ENCODE assay signal across 21 mouse cellular contexts in the genomic region with DNA sequence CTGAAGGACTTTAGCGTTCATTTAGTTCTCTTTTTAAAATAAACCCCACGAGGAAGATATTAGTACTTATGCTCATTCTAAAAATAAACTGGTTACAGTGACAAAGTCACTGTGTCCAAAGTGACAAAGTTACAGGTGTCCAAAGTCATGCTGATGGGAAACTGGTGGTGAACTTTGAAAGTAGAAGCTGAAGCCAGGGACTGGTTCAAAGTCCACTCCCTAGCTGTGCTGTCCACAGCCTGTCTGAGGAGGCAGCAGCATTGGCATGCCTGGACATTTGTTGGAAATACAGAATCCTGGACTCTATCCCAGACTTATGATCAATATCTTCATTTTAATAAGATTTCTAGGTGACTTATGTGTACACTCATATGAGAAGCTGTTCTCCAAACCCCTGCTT.
DNase-seq lines count a peak whose midpoint lies in the region; ATAC-seq lines count a peak whose summit lies in the region.
"Had no signal": no experiment of that assay in that cellular context is flagged by ENCODE, and none has a peak within 500 bp of the region (broad histone marks: within the 10 kb centered on the region; RNA-seq: fewer than 3 reads in every experiment).

No protein-coding gene starts in this region.

- DNase-seq in adrenal gland, postnatal 10 days, result peak; percentile 2
- no peak for DNase-seq in adrenal gland, postnatal 25 days
- DNase-seq in kidney, adult 11 months, result peak; percentile 19
- DNase-seq in kidney, postnatal 25 days, result peak; percentile 15 to 48
- no peak for DNase-seq in kidney, postnatal 10 days
- no peak for DNase-seq in liver, embryonic 13.5 days
- DNase-seq in lung, postnatal 4 days, result no peak
- DNase-seq: adrenal gland, adult 8-10 months; B cell, adult 2 months; cerebellum, adult 11-12 months; cerebellum, adult 9-10 months; cerebellum, postnatal 25 days; gastrocnemius, postnatal 10 days; heart, postnatal 4 days had no signal

- no peaks in the 10 kb centered on the region for H3K9me3 ChIP-seq in kidney, embryonic 16.5 days (ENCODE audit: low read length)
- H3K9me3 ChIP-seq in liver, embryonic 13.5 days (replicated peaks), result no peaks in the 10 kb centered on the region
- H3K9me3 ChIP-seq: embryonic facial prominence, embryonic 12.5 days; forebrain, embryonic 15.5 days; G1E; hindbrain, embryonic 12.5 days had no signal

- no peaks in the 10 kb centered on the region for H3K4me1 ChIP-seq in kidney, embryonic 16.5 days (ENCODE audit: insufficient read depth, low read length)
- H3K4me1 ChIP-seq in liver, embryonic 13.5 days (replicated peaks), result no peaks in the 10 kb centered on the region
- H3K4me1 ChIP-seq: embryonic facial prominence, embryonic 12.5 days; forebrain, embryonic 15.5 days; heart, embryonic 12.5 days; hindbrain, embryonic 12.5 days had no signal

- no peak for ATAC-seq in kidney, embryonic 16.5 days (ENCODE audit: low FRiP score, low TSS enrichment)
- ATAC-seq in liver, embryonic 13.5 days (ENCODE audit: low read depth), result 0 out of 2 replicates have a peak, but pooled peaks have one; percentile 51
- ATAC-seq: CD4-positive, CD25-positive, alpha-beta regulatory T cell, adult 4 months; forebrain, embryonic 15.5 days had no signal

- H3K36me3 ChIP-seq in kidney, embryonic 16.5 days (ENCODE audit: insufficient read depth, low read length), result no peaks in the 10 kb centered on the region
- no peaks in the 10 kb centered on the region for H3K36me3 ChIP-seq in liver, embryonic 13.5 days
- H3K36me3 ChIP-seq: embryonic facial prominence, embryonic 12.5 days; forebrain, embryonic 15.5 days; G1E; heart, embryonic 12.5 days; hindbrain, embryonic 12.5 days had no signal

- no peak overlapping the region for H3K4me2 ChIP-seq in kidney, embryonic 16.5 days (replicated peaks; ENCODE audit: low read depth, low read length)
- H3K4me2 ChIP-seq in liver, embryonic 13.5 days, result no peak overlapping the region
- H3K4me2 ChIP-seq: embryonic facial prominence, embryonic 12.5 days; forebrain, embryonic 15.5 days; heart, embryonic 12.5 days; hindbrain, embryonic 12.5 days had no signal

- H3K27ac ChIP-seq in kidney, embryonic 16.5 days (ENCODE audit: low read length), result no peak overlapping the region
- H3K27ac ChIP-seq in liver, embryonic 13.5 days, result no peak overlapping the region
- H3K27ac ChIP-seq: embryonic facial prominence, embryonic 12.5 days; forebrain, embryonic 15.5 days; hindbrain, embryonic 12.5 days had no signal

- H3K27me3 ChIP-seq in kidney, embryonic 16.5 days (ENCODE audit: insufficient read depth, low read length), result no peaks in the 10 kb centered on the region
- no peaks in the 10 kb centered on the region for H3K27me3 ChIP-seq in liver, embryonic 13.5 days
- H3K27me3 ChIP-seq: embryonic facial prominence, embryonic 12.5 days; forebrain, embryonic 15.5 days; heart, embryonic 12.5 days; hindbrain, embryonic 12.5 days had no signal

- no peak overlapping the region for H3K9ac ChIP-seq in kidney, embryonic 16.5 days (replicated peaks; ENCODE audit: low read length)
- no peak overlapping the region for H3K9ac ChIP-seq in liver, embryonic 13.5 days
- H3K9ac ChIP-seq: embryonic facial prominence, embryonic 12.5 days; forebrain, embryonic 15.5 days; heart, embryonic 12.5 days; hindbrain, embryonic 12.5 days had no signal

- no peak overlapping the region for H3K4me3 ChIP-seq in kidney, embryonic 16.5 days (ENCODE audit: low read length)
- no peak overlapping the region for H3K4me3 ChIP-seq in liver, embryonic 13.5 days (replicated peaks)
- H3K4me3 ChIP-seq: embryonic facial prominence, embryonic 12.5 days; forebrain, embryonic 15.5 days; heart, embryonic 12.5 days; hindbrain, embryonic 12.5 days had no signal

- WGBS in kidney, embryonic 16.5 days, result 73% methylated on average over 2 of the region's 2 CpGs
- 25% methylated on average over 2 of the region's 2 CpGs for WGBS in liver, embryonic 13.5 days (ENCODE audit: insufficient replicate concordance)

Comparison
In these comparisons a context has a peak if more than half of its experiments do, and no peak if none do; other contexts are left out.
1. DNase-seq: peak in adrenal gland, postnatal 10 days (single experiment), kidney, adult 11 months (single experiment) and kidney, postnatal 25 days (2 of 2); none in adrenal gland, postnatal 25 days (single experiment), kidney, postnatal 10 days (single experiment), liver, embryonic 13.5 days (single experiment) and lung, postnatal 4 days (0 of 2).